Mouse (Mus musculus): Measurements from ENCODE around the gene Sptlc3.

Sptlc3 gene

GRCm38 (mm10) chr2:139629653-139630052 is 135.9 kb downstream of the Sptlc3 start:
- in situ Hi-C loops (cut with MboI; ENCODE audit: unreplicated experiment in 2 of 2) = no loop called here

GRCm38 (mm10) chr2:139634506-139634905 is 140.8 kb downstream of the Sptlc3 start:
- in situ Hi-C loops (cut with MboI; ENCODE audit: unreplicated experiment in 2 of 2) = no loop called here

- in situ Hi-C loops (cut with MboI; ENCODE audit: unreplicated experiment in 2 of 2) = no loop called here
Measured at GRCm38 (mm10) chr2:139637861-139638260, 144.1 kb downstream of the Sptlc3 start.

GRCm38 (mm10) chr2:139641757-139642385 is 148.2 kb downstream of the Sptlc3 start:
- in situ Hi-C loops (cut with MboI; ENCODE audit: unreplicated experiment in 2 of 2) = no loop called here

- in situ Hi-C loops (cut with MboI; ENCODE audit: unreplicated experiment in 2 of 2) = no loop called here
Measured at GRCm38 (mm10) chr2:139649518-139649917, 155.8 kb downstream of the Sptlc3 start.

- in situ Hi-C loops (cut with MboI; ENCODE audit: unreplicated experiment in 2 of 2) = no loop called here
Measured at GRCm38 (mm10) chr2:139656750-139657149, 163.0 kb downstream of the Sptlc3 start.

GRCm38 (mm10) chr2:139671838-139672237 is 178.1 kb downstream of the Sptlc3 start:
- in situ Hi-C loops (cut with MboI; ENCODE audit: unreplicated experiment in 2 of 2) = no loop called here

GRCm38 (mm10) chr2:139672371-139672770 is 178.7 kb downstream of the Sptlc3 start:
- in situ Hi-C loops (cut with MboI; ENCODE audit: unreplicated experiment in 2 of 2) = no loop called here

GRCm38 (mm10) chr2:139677065-139677762 is 183.5 kb downstream of the Sptlc3 start:
- in situ Hi-C loops (cut with MboI; ENCODE audit: unreplicated experiment in 2 of 2) = no loop called here

GRCm38 (mm10) chr2:139677809-139678274 is 184.1 kb downstream of the Sptlc3 start, which contains the start of gene Ism1:
TSS of gene Ism1 (plus strand) at chr2:139678178.
- in situ Hi-C loops (cut with MboI; ENCODE audit: unreplicated experiment in 2 of 2) = no loop called here

- in situ Hi-C loops (cut with MboI; ENCODE audit: unreplicated experiment in 2 of 2) = no loop called here
Measured at GRCm38 (mm10) chr2:139678275-139679140, 184.8 kb downstream of the Sptlc3 start.

- in situ Hi-C loops (cut with MboI; ENCODE audit: unreplicated experiment in 2 of 2) = no loop called here
Measured at GRCm38 (mm10) chr2:139682540-139682939, 188.8 kb downstream of the Sptlc3 start.

Data from v-Abl transformed pro-B cells (cell line).